Mouse (Mus musculus): ENCODE measurements around the gene Npl.

Gene Npl

DNA sequence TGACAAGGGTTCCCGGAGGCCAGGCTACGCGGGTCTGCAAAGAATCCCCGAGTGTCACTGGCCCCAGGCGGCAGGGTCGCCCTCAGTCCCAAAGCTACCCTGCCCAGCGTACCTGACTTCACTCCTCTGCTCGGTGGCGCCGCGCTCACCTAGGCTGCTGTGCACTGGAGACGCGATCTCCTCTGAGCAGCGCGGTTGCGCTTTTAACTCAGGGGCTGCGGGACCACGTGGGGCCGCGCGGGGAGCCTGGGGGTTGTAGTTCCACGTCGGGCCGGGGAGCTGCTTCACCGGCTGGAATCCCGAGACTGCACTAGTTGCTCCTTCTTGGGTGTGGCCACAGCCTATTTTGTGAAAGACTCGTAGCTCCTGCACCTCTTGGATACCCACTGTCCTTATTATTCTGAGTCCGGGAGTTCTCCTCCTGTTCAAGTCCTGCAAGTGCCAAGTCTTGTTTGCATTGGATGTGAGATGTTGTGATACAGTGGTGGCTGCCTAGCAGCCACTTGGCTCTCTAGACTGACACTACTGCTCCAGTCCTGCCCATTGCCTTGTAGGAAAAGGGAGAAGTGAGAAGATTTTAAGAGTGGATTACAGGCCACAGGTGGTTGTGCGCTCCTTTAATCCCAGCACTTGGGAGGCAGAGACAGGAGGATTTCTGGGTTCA lies at the start of gene Npl:
Npl (minus strand) TSS at position 510 of the 664 bp plus-strand sequence.
- peak; percentile 82 for DNase-seq

DNA sequence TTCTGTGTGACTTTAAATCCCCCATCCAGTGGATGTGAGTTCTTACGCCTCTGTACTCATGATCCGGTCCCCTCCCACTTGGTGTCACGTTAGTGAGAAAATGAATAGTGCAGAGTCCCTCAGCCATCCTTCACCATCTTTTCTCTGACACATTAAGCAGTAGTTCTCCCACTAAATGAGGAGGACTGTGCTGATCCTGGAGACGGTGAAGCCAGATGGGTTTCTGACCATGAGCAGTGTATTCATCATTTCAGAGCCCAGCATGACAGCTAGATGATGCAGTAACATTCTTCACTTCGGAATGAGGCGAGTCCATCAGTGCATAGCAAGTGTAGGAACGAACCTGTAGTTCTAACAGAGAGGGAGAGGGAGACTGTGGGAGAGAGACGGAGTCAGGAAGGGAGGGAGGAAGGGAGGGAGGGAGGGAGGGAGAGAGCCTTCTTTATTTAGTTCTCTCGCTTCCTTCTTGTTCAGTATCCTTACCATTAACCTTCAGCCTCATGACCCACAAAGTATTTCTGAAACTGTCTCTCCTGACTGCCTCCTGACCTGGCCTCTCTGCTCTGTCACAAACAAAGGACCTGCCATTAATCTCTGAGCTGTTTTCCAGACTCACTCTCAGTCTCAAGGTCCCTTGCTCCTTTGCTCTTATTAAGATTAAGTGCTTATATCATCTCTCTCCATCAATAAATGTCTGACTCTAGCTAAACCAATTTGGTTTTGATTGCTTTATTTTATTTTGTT lies 49.6 kb upstream of the Npl start:
- DNase-seq: no peak

DNA sequence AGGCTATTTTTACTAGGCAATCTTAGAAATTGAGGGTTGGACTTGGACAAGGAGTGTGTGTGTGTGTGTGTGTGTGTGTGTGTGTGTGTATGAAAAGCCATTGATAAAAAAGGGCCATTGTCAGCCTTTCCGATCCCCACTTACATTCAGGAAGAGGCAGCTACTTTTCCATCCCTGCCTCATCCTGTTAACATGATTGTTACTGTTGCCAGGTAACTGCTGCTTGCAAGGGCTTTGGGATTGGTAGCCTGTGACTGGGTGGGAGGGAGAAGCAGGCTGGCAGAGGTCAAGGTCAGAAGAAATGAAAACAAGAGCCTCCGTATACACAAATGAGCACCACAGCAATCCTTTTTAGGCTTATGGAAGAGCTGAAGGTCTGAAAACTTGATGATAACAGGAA lies 48.9 kb upstream of the Npl start:
- DNase-seq: no peak

DNA sequence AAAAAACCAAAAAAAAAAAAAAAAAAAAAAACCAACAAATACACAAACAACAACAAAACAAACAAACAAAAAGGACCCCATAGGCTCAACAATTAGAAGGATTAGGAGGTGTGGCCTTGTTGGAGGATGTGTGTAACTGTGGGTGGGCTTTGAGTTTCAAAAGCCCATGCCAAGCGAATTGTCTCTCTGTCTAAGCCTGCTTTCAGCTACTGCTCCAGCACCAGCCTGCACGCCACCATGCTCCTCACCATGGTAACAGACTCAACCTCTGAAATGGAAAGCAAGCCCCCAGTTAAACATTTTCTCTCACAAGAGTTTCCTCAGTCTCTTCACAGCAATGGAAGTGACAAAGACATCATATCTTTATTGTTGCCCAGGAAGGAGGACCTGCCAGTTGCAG lies 43.8 kb upstream of the Npl start:
- no peak for DNase-seq

DNA sequence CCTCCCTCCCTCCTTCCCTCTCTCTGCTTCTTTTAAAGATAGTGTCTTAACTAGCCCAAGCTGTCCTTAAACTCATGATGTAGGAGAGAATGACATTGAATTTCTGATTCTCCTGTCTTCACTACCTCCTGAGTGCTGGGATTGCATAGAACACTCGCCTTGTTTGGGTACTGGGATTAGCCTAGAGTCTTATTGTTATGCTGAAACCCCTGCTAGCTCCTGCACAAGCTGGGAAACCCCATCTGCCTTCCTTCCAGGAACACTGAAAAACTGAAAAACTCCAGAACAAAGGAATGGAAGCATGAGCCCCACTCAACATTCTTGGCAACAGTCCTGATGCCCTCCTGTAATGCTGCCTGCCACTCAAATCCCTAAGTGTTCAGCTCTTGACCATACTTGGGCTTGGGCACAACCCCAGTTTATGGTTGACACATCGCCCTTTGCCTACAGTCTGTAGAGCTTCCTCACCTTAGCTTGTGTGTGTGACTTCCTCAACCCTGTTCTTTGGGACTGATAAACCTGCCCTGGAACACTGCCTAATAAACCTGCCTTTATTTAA lies 40.4 kb upstream of the Npl start:
- DNase-seq: no peak

DNA sequence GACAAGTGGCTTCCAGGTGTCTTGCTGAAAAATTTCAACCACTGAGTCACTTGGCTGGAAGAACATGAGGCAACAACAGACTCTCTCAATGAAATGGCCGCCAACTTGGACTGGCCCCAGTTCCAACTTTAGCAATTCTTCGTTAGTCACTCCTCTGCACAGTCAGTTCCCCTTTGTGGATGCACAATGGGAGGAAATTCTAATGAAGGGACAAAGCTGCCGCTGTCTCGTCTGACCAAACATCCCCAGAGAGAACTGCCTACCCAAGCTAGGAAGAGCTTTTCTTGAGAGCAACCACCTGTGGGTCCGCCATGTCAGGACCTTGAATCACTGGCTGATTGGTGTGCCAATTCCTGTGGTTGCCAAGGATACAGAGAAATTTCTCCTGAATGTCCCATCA lies 38.1 kb upstream of the Npl start:
- DNase-seq: peak; percentile 16

DNA sequence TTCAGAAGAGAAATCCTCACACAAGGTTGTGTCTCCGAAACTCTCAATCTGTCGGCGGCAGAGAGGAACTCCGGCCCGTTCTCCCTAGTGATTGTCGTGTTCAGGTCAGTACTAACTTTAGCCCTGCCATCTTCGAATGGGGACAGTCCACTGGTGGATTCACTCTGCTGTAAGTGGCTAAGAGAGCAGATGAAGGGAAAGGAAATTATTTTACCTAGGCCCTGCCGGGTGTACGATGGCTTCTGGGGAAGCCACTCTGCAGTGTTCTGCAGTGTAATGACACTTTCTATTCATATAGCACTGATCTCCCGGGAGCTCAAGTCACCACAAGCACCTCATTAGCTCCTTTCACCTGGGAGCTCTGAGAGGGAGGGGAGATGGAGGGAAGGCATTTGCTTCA lies 37.0 kb upstream of the Npl start:
- no peak for DNase-seq

DNA sequence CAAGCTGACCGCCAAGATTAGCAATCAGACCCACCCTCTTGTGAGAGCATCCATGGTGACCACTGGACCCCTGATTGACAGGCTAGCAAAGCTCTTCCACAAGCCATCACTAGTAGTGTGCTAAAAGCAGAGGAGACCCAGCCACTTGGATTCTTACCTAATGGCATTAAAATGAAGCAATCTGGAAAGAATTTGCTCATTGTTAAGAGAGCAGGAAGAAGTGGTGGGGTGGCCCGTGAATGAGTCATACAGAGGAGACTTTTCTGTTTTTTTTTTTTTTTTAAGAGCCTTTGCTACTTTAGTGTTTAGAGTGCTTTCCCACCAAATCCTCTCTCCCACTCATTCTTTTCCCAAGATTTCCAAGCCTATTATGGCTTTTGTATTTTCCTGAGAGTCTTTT lies 35.9 kb upstream of the Npl start:
- no peak for DNase-seq

DNA sequence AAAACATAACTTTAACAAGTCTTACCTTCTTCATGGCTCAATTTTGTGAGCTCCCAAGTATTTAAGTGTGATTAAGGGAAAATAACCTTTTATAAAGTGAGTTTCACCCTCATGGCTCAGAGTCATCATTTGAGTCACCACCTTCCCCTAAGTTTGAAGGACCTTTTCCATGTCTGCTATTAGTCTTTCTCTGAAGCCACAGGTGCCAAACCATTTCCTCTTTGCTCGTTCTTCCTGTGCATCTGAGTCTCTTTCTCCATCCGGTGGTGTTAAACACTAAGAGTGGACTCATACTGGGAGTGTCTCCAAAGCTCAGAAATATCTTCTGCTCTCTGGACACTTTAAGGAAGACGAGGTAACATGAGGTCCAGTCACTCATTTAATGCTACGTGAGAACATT lies 33.3 kb upstream of the Npl start:
- DNase-seq: no peak

DNA sequence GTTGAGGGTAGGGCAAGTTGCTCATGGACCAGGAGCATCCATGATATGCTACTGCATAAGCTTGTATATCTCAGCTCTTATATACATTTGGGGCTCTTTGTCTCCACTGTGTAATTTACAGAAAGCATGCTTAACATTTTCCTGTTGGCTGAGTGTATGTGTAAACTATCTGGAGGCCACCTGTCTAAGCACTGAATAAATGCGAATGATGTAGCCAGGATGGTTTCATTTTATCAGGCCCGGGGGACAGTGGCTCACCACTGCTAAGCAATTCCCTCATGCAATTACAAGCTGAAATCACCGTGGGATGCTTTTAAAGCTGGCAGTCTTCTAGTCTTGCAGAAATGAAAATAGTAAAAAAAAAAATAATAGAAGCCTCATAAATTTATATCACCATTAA lies 24.9 kb upstream of the Npl start:
- DNase-seq: no peak

DNA sequence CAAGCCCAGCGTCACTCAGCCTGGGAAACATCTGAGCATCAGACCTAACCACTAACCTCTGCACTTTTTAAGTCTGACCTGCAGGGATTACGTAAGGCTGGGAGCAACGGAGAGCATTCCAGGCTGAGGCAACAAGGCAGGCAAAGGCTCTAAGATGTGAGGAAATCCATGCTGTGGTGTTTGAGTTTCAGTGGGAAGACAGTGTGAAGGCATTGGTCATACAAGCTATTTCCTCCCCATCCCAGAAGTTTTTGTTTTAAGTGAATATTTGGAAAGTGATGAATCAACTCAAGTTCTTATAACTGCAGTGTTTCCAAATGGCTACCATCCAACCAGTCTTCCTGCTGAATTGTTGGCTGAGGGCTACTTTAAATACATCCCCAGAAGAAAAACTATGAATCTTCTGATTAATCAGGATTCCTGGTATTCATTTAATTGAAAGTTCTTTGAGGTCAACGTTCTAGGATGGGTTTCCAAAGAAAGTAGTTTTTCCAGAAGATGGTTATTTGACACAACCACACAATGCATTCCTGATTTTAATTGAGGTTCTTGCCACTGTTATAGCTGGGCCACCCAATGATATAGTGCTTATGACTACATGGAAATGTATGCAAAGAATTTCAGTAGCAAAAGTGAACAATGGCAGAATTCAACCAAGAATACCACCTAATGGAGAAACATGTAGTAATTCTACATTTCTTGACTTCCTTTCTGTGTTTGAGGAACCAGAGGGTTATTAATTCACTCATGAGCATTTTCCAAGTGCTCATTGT lies 22.6 kb upstream of the Npl start:
- DNase-seq: no peak

DNA sequence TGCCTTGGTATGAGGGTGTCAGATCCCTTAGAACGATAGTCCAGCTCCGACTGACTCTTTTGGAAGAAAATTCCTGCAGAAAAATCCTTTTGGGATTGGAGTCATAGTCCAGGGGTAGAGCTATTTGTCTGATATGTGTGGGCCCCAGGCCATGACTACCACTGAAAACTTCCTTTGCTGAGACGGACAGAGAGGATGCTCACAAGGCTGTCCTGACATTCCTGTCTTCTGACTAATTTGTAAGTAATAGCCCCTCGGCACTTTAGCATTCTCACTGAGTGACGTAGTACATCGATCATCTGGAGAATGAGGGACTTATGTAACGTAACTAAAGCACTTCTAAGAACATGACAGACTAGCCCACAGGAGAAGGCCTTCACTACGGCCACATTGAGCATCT lies 15.9 kb upstream of the Npl start:
- no peak for DNase-seq

DNA sequence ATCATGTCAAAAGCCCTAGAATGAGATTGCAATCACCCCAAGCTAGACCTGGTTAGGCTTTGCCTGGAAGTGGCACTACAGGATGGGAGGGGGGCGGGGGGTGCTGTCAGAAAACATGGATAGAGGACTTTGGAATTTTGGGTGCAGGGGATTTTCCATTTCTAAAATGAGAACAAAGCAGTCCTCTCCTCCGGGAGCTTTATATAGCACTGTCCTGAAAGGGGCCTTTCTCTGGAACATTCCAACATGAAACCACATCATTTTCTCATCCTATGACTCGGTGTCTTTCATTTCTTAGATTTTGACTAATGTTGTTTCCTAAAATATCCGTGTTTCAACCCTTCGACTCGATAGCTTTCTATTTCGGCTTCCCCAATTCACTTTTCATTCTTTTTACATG lies 14.9 kb upstream of the Npl start:
- DNase-seq: no peak

DNA sequence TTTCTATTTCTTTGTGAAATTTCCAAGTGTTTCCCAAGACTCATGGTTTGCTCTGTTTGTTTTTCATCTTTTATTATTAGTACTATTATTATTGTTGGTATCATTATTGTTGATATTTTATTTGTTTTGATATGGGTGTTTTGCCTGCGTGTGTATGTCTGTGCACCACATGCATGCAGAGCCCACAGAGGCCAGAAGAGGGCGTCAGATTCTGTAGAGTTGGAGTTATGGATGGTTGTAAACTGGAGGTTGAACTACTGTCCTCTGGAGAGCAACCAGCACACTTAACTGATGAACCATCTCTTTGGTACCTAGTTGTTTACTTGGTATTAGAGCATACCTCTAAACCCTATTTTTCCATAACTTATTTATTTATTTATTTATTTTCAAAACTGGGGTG lies 13.8 kb upstream of the Npl start:
- no peak for DNase-seq

DNA sequence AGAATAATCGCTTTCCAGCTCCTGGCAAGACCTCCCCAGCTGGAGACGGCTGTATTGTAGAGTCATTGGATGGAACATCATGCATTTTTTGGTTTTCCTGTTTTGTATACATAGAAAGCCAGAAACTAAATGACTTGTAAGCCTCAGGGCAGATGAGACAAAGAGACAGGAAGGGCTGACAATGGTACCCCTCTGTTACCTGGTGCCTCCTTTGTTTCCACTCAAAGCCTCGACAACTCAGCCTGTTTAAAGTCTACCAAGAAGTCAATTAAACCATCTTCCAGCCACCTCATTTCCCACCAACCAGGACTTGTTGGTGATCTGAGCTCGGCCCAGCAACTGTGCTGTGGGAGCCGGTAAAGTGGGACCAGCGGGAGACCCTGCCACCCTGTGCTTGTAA lies 11.0 kb upstream of the Npl start:
- no peak for DNase-seq

DNA sequence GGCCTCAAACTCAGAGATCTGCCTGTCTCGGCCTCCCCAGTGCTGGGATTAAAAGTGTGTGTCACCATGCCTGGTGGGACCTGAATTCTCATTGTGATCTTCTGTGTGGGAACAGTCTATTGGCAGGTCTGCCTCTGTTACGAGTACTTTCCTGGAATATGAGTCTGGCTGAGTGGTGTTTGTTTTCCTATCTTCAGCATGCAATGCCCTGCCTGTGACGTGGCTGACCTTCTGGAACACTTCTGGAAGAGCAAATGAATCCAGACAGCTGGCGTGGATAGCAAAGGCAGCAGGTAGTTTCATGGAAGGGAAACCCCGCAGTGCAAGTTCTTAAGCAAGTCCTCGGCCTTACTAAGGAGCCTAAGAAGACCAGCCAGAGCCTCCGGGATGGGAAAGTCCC lies 9.9 kb upstream of the Npl start:
- DNase-seq: no peak

DNA sequence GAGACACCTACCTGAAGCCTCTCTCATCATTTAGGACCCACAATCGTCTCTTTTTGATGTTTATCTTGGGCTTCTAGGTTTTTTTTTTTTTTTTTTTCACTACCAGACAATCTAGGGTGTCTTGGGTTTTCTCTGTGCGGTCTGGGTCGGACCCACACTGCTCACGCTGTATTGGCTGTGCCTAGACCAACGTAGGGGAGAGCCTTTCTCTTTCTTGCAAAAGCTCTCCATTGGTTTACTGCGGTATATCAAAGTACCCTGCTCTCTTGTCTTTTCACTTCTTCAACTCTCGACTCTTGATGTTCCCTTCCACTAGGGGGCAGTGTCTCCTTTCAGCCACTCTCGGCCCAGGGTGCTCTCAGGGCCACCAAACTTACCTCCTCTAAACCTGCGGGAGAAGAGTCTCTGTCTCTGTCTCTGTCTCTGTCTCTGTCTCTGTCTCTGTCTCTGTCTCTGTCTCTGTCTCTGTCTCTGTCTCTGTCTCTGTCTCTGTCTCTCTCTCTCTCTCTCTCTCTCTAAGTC lies 9.3 kb upstream of the Npl start:
- DNase-seq: peak; percentile 67

DNA sequence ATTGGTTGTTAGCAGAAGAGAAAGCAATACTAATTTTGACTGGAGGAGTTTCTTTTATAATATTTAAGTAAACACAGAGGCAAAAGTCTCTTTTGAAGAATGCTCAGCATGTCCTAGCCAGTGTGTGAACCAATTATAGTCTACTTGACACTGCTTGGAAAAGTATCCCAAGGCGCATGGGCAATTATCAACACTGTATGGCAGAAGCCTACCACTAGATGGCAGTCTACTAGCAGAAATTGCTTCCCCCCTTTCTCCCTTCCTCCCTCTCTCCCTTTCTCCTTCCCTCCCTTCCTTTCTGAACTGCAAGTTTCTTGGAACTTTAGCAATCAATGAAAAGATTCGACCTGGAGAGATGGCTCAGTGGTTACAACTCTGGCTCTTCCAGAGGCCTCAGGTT lies 7.1 kb upstream of the Npl start:
- DNase-seq: peak; percentile 54

DNA sequence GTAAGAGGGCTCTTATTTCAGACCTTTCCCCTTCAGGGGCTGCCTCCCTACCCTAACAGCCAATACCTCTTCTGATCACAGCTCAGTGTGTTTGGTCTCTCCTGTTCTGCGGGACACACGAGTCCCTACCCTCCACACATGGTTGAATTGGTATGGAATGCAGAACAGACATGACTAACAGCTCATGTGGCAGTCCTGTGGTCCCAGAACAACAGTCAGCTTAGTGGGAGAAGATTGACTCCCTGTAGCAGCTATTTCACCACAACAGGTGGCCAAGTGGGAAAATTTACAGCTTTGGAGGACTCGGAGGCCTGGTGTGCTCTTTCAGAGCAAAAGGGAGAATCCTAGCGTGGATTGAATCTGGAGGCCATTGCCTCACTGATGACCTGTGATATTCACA lies 6.4 kb upstream of the Npl start:
- DNase-seq: no peak

DNA sequence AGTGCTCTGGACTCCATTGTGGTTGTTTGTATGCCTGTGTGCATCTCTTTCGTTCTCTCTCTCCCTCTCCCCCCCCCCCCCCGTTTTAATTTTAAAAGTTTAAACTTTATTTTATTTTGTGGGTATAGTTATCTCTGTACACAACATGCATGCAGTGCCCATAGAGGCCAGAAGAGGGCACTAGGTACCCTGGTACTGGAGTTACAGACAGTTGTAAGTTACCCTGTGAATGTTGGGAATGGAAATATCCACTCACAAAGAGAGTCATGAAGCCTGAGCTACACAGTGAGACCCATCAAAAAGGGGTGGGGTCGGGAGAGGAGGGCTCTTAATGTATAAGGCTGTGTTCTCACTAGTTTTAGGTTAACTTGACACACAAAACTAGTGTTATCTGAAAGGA lies 969 bp upstream of the Npl start:
- peak; percentile 29 for DNase-seq

DNA sequence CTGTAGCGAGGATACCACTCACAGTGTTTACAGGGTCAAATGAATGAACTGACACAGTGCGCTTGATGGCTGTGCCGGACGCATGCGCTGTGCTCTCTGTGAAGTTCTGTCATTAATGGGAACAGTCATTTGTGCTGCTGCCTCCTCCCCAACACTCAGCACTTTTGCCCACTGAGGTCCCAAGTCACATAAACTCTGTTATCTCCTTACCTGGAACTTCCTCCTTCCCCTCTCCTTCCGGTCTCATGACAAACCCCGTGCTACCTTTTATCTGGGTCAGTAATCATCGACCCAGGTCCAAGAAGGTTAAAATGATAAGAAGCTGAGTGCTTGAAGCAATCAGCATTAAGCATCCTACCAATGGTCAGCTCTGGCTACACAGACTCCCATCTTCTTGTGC lies 2.3 kb downstream of the Npl start:
- DNase-seq: no peak

DNA sequence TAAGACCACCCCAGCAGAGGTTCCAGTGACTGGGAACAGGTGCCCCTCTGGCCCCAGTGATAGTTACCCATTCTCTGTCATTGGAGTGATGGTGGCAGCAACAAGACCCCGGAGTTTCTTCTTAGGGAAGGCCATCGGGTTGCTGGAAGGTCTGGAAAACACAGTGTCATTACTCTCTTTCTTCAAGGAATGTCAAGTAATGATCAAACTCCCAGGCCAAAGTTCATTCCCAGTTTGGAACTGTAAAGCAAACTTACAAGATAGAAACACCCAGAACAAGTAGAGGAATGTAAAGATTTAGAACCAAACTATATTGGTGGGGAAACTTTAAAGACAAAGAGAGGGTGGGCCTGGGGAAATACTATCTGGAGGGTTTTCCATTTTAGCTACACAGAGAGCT lies 4.6 kb downstream of the Npl start:
- DNase-seq: no peak

DNA sequence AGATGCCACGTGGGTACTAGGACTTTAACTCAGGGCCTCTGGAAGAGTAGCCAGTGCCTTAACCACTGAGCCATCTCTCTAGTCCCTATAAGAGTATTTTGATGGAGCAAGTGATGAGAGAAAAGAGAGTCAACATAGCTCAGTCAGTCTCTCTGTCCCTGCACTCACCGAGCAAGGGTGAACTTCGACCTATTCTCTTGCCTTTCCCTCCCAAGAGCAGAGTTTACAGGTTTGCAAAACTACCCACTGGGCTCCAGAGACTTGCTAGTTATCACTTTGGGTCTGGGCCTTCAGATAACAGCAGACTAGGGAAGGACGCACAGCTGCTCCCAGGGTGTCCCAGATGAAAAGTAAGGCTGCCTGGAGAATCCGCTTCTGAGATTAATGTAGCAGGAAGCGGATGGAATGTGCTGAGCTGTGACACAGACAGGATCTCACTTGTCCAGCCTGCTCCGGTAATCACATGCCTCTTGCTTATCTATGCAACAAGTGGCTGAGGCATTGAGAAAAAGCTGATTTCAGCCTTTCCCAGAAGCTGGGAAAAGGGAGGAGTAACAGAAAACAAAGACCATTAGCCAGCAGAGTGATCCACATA lies 7.0 kb downstream of the Npl start:
- no peak for DNase-seq
